Mouse (Mus musculus) urinary bladder, adult 2 months (tissue): ENCODE measurements around the gene Crisp3. TPM values are rescaled to one million over a fixed set of nuclear protein-coding genes. Genes with fewer than 3 reads are reported as not detected.
"Not testable (repeated sequence)": the region's sequence is repeated elsewhere in the genome, so short reads cannot be mapped to it uniquely, and the experiment has no call there.

Source experiments
- DNase-seq: peaks from one replicate; pipeline ENCODE4 v3.0.0; 2022; ENCODE audit warnings: low spot score
- polyA plus RNA-seq: library from polyadenylated mRNA; depleted of rRNA; stranded (reverse); fragments of >200 nt; gene quantifications from 2 replicates; pipeline ENCODE4 v1.2.3, GENCODE M21; 2012; rRNA removed

The Crisp3 gene
- not detected in 2 replicates for polyA plus RNA-seq

DNA sequence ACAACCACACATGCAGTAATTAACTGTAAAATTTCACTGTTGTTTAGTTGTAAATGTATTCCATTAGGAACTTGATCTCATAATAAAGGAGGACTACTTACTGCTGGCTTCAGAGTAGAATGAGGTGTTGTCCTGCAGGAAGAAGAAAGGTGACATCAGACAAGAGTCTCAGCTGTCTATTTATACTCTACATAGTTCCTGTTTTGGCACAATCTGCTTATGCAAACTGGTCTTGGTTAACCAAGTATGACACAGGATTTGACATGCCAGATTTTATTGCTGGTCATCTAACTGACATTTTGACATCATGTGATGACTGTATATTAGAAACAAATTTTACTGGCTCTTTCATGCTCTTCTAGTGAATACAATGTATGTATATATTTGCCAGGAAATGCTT is at the start of gene Crisp3:
TSS of gene Crisp3 (minus strand) at position 154 of the 400 bp plus-strand sequence.
- DNase-seq, result no peak

DNA sequence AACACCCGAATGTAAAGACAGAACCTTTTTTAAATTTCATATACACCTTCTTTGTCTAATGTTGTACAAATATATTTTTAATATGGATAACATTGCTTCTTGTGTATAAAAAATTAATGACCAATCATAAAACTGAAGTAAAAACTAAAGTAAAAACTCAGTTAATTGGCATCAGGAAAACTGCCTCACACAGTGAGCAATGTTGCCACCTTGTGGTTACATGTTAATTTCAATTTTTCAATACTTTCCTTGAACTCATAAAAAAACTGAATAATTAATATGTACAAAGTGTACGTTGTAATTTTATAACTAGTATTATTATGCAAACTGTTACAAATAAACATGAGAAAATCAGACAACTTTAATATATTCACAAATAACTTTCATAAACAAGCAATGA is 43.3 kb upstream of the Crisp3 start:
- no peak for DNase-seq

DNA sequence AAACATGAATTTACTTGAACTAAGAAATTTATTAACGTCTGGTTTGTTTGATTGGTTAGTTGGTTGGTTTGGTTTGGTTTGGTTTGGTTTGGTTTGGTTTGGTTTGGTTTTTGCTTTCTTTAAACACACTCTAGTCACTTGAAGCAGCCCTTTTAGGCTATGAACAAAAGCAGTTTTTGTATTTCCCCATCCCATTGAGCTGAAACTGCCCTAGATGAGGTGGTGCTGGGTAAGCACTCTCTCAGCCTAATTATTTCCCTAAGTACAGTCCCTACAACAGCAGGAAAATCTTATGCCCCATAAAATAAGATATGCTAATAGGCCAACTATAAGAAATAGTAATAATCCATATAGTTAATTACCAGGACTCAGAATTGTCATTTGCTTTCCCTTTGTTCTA is 33.4 kb upstream of the Crisp3 start:
- DNase-seq, result no peak

DNA sequence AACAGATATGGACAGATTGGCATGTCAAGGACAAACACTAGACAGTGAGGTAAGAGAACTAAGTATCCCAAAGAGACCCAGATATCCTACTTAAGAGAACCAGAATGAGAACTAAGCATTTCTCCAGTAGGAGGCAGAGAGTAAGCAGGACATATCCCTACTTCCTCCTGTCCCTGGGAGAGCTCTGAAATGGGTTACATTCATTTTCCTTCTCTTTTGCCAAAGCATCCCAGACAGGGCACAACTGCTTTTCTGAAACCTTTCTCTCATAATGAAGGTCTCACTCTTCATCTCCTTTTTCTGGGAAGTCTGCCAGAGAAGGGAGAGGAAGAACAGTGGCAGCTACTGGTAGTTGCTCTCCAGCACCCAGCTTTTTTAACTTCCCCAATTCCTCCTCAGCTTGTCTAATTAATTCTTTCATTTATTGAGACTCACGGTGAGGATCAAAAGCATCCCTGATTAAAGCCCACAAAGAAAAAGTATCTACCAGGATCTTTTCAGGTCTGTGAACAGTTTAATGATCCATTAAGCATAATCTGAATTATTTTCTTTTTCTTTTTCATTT is 32.9 kb upstream of the Crisp3 start:
- no peak for DNase-seq

DNA sequence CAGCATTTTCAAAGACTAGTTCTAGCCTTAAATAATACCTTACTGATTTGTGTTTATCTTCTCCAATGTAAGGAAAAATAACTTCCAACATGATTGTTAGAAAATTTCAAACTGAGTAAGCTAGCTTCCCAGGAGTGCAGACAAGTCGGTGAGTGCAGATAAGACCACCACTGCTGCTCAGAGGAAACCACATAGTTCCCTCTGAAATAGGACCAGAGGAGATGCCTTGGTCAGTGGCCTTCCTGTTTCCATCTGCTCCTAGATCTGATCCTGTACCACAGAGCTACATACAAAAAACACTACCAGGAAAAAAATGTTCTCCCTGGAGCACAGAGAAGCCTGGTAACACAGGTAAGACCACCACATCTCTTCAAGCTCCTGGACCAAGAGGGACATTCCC is 10.4 kb upstream of the Crisp3 start:
- no peak for DNase-seq

DNA sequence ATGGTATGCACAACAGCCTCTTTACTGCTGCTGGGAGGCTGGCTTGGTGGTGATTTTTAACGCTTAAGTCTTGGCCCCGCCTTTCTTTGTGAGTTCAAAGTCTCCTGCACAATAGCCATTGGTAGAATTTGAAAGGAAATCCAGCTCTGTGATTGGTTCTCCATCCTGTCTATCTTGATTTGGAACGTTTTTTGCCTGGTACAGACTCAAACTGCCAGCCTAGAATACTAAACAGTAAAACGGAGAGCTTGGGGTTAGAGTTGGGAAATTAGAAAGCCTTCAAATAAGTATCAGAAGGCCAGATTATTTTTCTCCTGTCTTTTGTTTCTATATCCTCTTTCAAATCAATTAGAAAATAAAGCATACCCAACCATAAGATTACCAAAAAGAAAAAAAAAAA is 33.5 kb downstream of the Crisp3 start, which contains the start of gene Pgk2:
TSS of gene Pgk2 (minus strand) at position 101 of the 400 bp plus-strand sequence.
- no peak for DNase-seq

DNA sequence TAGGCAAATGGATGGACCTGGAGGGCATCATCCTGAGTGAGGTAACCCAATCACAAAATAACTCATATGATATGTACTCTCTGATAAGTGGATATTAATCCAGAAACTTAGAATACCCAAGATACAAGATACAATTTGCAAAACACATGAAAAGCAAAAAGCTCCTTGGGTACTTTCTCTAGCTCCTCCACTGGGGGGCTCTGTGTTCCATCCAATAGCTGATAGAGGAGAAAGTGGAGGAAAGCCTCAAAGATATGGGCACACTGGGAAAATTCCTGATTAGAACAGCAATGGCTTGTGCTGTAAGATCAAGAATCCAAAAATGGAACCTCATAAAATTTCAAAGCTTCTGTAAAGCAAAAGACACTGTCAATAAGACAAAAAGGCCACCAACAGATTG is 40.3 kb downstream of the Crisp3 start:
- not testable (repeated sequence) for DNase-seq

DNA sequence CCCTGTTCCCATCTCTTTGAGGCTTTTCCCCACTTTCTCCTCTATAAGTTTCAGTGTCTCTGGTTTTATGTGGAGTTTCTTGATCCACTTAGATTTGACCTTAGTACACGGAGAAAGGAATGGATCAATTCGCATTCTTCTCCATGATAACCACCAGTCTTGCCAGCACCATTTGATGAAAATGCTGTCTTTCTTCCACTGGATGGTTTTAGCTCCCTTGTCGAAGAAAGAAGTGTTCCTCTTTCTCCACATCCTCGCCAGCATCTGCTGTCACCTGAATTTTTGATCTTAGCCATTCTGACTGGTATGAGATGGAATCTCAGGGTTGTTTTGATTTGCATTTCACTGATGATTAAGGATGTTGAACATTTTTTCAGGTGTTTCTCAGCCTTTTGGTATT is 51.9 kb downstream of the Crisp3 start:
- DNase-seq, result not testable (repeated sequence)

Other genes with a start within 250 kb of the Crisp3 start
- not detected in 2 replicates for gene AC192777.2, start 146.8 kb downstream of the Crisp3 start, polyA plus RNA-seq
- gene Pgk2, start 33.6 kb downstream of the Crisp3 start, polyA plus RNA-seq, result not detected in 2 replicates
- gene Crisp1, start 76.9 kb upstream of the Crisp3 start, polyA plus RNA-seq, result not detected in 2 replicates